Comparison of ENCODE assay signal across 8 mouse cellular contexts in genomic region chr13:109440881-109441280, GRCm38 (mm10).
DNase-seq lines count a peak whose midpoint lies in the region; ATAC-seq lines count a peak whose summit lies in the region.

No protein-coding gene starts in this region.

- intact Hi-C loops in gastrocnemius, postnatal 14 days (cut with DNase I; ENCODE audit: low total_unique reads), result loop anchor here (10.0 kb wide), 1 partner anchor 54 kb away; no protein-coding TSS in a partner anchor

- peak; percentile 68 for DNase-seq in adipocyte (ENCODE audit: low spot score)
- DNase-seq in embryo, embryonic 10 days (ENCODE audit: low spot score), result peak; percentile 88
- peak; percentile 79 for DNase-seq in gastrocnemius, postnatal 14 days
- peak; percentile 13 for DNase-seq in induced T-regulatory cell, adult 2 months (ENCODE audit: low read depth)
- DNase-seq in left cerebral cortex, adult 9 months (ENCODE audit: low spot score in 2 of 2), result peak; percentile 64 to 84
- DNase-seq in right cerebral cortex, adult 2 months (ENCODE audit: low spot score in 2 of 2), result peak; percentile 78 to 85
- peak; percentile 51 for DNase-seq in urinary bladder, adult 2 months (ENCODE audit: low spot score)

- peak; percentile 56 for ATAC-seq in megakaryocyte, adult 5-6 weeks (ENCODE audit: poor library complexity, severe bottlenecking)

Comparison
In these comparisons a context has a peak if more than half of its experiments do, and no peak if none do; other contexts are left out.
1. Peak in every context shown above with its lines: DNase-seq and ATAC-seq.
2. DNase-seq: peak in every context shown above with its lines; median percentile 88 in embryo, embryonic 10 days; 82 in right cerebral cortex, adult 2 months; 79 in gastrocnemius, postnatal 14 days; 74 in left cerebral cortex, adult 9 months; 68 in adipocyte; 51 in urinary bladder, adult 2 months; 13 in induced T-regulatory cell, adult 2 months.